Mouse (Mus musculus) 3T3-L1 (cell line): Measurements from ENCODE around the gene Ggta1.

Experiments
- DNase-seq: peaks from one replicate; pipeline ENCODE4 v3.0.0-alpha.2; 2015; ENCODE audit warnings: low read depth, low spot score

The Ggta1 gene

GRCm38 (mm10) chr2:35407266-35407665 lies 55.8 kb downstream of the Ggta1 start:
- DNase-seq = no peak

DNA sequence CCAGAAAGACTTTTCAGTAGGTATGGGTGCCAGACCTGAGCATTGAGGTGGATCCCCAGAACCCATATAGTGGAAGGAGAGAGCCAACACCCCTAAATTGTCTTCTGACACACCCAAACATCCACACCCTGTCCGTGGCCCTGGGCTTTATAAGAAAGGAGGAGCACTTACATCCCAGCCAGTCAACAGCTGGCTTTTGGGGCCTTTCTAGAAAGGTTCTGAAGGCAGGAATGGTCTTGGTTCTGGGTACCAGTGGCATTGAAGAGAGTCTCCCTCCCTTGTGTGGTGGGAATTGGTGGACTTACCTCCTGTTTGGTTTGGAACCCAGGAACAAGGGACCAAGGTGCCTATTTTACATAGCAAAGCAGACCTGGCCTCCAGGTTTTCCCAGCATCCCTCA lies 56.4 kb downstream of the Ggta1 start:
- no peak for DNase-seq

GRCm38 (mm10) chr2:35402391-35402790 lies 60.6 kb downstream of the Ggta1 start:
- DNase-seq = no peak

- no peak for DNase-seq
Measured at GRCm38 (mm10) chr2:35400739-35401138, 62.3 kb downstream of the Ggta1 start.

- DNase-seq = peak; percentile 29
Measured at GRCm38 (mm10) chr2:35398184-35398828, 64.7 kb downstream of the Ggta1 start.

- peak; percentile 88 for DNase-seq
Measured at GRCm38 (mm10) chr2:35397590-35398173, 65.3 kb downstream of the Ggta1 start.

- DNase-seq = no peak
Measured at GRCm38 (mm10) chr2:35397096-35397495, 65.9 kb downstream of the Ggta1 start, which contains the start of gene 4930402F06Rik. Gene 4930402F06Rik (minus strand): TSS chr2:35397175.

DNA sequence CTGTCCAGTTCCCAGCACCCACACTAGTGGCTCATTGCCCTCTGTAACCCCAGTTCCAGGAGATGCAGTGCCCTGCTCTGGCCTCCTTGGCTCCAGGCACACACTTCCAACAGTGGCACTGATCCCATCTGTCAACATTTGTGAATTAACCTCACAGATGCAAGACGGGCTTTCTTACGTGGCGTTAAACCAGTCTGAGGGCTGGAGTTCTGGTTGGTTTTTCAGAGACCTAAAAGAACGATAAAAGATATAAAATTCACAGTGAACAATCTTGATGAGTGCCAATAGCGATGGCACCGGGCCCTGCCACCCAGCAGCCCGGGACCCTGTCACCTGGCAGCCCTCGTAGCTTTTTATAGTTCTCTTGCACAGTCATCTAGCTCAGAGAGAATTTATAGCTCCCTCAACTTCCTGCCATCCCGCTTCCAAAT lies 77.6 kb downstream of the Ggta1 start:
- no peak for DNase-seq

- DNase-seq = no peak
Measured at GRCm38 (mm10) chr2:35379306-35379705, 83.7 kb downstream of the Ggta1 start.

GRCm38 (mm10) chr2:35377600-35377999 lies 85.4 kb downstream of the Ggta1 start:
- DNase-seq = peak; percentile 75

DNA sequence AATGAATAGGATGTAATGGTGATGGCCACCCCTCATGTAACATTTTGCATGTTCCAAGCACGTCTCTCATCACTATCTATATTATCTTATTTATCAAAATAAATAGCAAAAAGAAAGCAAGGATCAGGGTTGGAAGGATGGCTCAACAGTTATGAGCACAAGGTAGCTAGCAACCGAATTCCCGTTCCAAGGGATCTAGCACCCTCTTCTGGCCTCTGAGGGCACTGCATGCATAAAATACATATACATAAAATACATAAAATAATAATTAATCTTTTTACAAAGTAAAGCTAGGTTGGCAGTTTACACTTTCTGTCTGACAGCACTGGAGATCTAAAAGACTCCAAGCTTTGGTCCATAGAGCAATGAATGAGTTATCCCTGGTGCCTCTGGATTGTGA lies 90.0 kb downstream of the Ggta1 start:
- peak; percentile 85 for DNase-seq

DNA sequence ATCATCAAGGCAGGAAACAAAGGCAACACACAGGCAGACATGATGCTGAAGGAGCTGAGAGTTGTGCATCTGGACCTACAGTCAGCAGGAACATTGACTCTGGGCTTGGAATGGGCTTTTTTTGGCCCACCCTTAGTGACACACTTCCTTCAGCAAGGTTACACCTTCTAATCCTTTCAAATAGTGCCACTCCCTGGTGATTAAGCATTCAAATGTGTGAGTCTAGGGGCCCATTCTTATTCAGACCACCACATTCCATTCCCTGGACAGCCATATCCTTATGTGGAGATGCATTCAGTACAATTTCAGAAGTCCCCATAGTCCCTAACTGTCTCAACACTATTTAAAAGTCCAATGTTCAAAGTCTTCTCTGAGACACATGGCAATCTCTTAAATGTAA lies 92.3 kb downstream of the Ggta1 start:
- no peak for DNase-seq

GRCm38 (mm10) chr2:35367629-35368028 lies 95.4 kb downstream of the Ggta1 start, which contains the start of gene 4930568D16Rik:
Gene 4930568D16Rik (minus strand): TSS chr2:35367729.
- no peak for DNase-seq
